Mouse (Mus musculus) stomach, postnatal 0 days (tissue): ENCODE measurements around the gene Fmnl1.

Experiments
- CTCF ChIP-seq: IDR thresholded peaks from 2 replicates; pipeline ENCODE4 v1.5.1; 2016; ENCODE audit warnings: antibody characterized with exemption, low read depth, mild to moderate bottlenecking, moderate library complexity
- EP300 ChIP-seq: optimal IDR thresholded peaks from 2 replicates; pipeline ENCODE3; 2016; ENCODE audit warnings: antibody characterized with exemption

- no peak for TF ChIP-seq CTCF
- no peak for TF ChIP-seq EP300
Measured at GRCm38 (mm10) chr11:103131701-103132575, 39.0 kb upstream of the Fmnl1 start, which contains the start of gene Hexim2.
